Mouse (Mus musculus): ENCODE measurements around the gene Hecw2. TPM values are rescaled to one million over a fixed set of nuclear protein-coding genes. Genes with fewer than 3 reads are reported as not detected.

Hecw2 gene
- polyA plus RNA-seq, 1 experiment from 2014 or later: 7.7 TPM

- Histone ChIP-seq H3K27me3 (replicated peaks) (no peaks in the 10 kb centered on the region), H3K9ac (no peak overlapping the region), H3K4me3 (no peak overlapping the region), H3K4me1 (no peaks in the 10 kb centered on the region), H3K4me2 (no peak overlapping the region), H3K9me3 (no peaks in the 10 kb centered on the region), H3K27ac (no peak overlapping the region), H3K36me3 (replicated peaks) (peaks cover 3% of the 10 kb centered on the region; the same call in 1 of the 2 replicates)
- 91% methylated on average over 5 of the region's 5 CpGs for WGBS
- no peak for ATAC-seq (replicated peaks)
Measured at GRCm38 (mm10) chr1:53830286-53830685, 364.7 kb downstream of the Hecw2 start.

DNA sequence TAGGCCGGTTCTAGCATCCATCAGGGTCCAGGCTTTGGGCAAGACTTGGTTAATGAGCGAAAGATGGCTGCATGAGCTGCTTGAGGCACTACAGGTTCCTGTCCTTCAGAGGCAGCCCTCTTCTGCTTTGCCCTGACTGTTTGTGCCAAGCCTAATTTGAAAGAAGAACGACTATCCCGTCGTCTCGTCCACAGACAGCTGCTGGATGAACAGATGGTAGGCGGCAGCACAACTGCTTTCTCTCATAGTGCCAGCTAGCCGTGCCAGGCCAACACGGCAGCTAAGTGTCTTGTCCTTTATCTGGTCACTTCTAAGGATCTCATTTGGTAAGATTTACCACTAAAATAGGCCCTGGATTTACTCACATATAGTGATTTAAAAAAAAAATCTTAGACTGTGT is 365.9 kb downstream of the Hecw2 start:
- peaks cover 3% of the 10 kb centered on the region for H3K4me1 ChIP-seq
- no peak overlapping the region for H3K27ac ChIP-seq
- no peak overlapping the region for H3K4me2 ChIP-seq
- peaks cover 3% of the 10 kb centered on the region; the same call in 1 of the 2 replicates for H3K36me3 ChIP-seq (replicated peaks)
- H3K4me3 ChIP-seq: no peak overlapping the region
- H3K9ac ChIP-seq: no peak overlapping the region
- H3K9me3 ChIP-seq: no peaks in the 10 kb centered on the region
- WGBS: 66% methylated on average over 9 of the region's 9 CpGs
- 0 out of 2 replicates have a peak, but pooled peaks have one; percentile 24 for ATAC-seq (replicated peaks)
- H3K27me3 ChIP-seq (replicated peaks): no peaks in the 10 kb centered on the region

- peaks cover 12% of the 10 kb centered on the region for H3K4me1 ChIP-seq
- H3K4me3 ChIP-seq: no peak overlapping the region
- no peak overlapping the region for H3K27ac ChIP-seq
- ATAC-seq (replicated peaks): peak; percentile 32; the same call in 1 of the 2 replicates
- H3K9me3 ChIP-seq: no peaks in the 10 kb centered on the region
- H3K36me3 ChIP-seq (replicated peaks): no peaks in the 10 kb centered on the region
- no peak overlapping the region for H3K9ac ChIP-seq
- WGBS: 72% methylated on average over 9 of the region's 9 CpGs
- no peaks in the 10 kb centered on the region for H3K27me3 ChIP-seq (replicated peaks)
- H3K4me2 ChIP-seq: no peak overlapping the region
Measured at GRCm38 (mm10) chr1:53824446-53825337, 370.3 kb downstream of the Hecw2 start.

GRCm38 (mm10) chr1:53823687-53824445 is 371.1 kb downstream of the Hecw2 start:
- H3K4me2 ChIP-seq: peak overlapping the region; percentile 31
- ATAC-seq (replicated peaks): peak; percentile 95
- peaks cover 12% of the 10 kb centered on the region for H3K4me1 ChIP-seq
- H3K27ac ChIP-seq: no peak overlapping the region
- H3K4me3 ChIP-seq: no peak overlapping the region
- WGBS: 2% methylated on average over 10 of the region's 10 CpGs
- H3K36me3 ChIP-seq (replicated peaks): no peaks in the 10 kb centered on the region
- H3K27me3 ChIP-seq (replicated peaks): no peaks in the 10 kb centered on the region
- no peaks in the 10 kb centered on the region for H3K9me3 ChIP-seq
- H3K9ac ChIP-seq: no peak overlapping the region

GRCm38 (mm10) chr1:53821983-53822382 is 373.0 kb downstream of the Hecw2 start:
- H3K36me3 ChIP-seq (replicated peaks): no peaks in the 10 kb centered on the region
- H3K9me3 ChIP-seq: no peaks in the 10 kb centered on the region
- H3K27me3 ChIP-seq (replicated peaks): no peaks in the 10 kb centered on the region
- no peak overlapping the region for H3K4me2 ChIP-seq
- H3K4me1 ChIP-seq: peaks cover 12% of the 10 kb centered on the region
- no peak overlapping the region for H3K9ac ChIP-seq
- ATAC-seq (replicated peaks): no peak
- no peak overlapping the region for H3K4me3 ChIP-seq
- no peak overlapping the region for H3K27ac ChIP-seq

DNA sequence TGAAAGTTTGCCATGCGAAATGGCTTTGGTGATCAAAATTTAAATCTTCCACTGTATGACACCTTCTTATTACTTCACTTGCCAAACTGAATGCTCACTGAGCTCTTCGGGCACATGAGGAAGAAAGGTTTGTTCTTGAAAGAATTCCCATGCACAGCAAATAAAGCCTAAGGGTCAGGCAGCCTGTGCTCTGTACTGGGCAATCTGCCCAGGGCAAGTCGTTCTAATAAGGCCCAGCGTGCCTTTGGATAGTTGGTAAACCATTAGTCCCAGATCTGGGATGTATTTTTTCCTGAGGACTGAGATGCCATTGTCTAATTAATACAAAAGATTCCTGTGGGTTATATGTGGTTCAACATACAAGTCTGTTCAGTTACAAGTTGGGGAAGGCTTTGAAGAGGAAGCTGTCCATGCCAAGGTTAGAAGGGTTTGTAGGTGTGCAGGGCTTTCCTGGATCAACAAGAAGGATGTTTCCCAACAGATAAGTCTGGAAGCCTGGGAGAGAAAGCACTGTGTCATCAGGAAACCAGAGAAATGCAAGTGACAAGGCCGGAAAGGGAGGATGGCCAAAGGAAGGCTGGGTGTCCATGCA is 374.8 kb downstream of the Hecw2 start:
- no peak for ATAC-seq (replicated peaks)

DNA sequence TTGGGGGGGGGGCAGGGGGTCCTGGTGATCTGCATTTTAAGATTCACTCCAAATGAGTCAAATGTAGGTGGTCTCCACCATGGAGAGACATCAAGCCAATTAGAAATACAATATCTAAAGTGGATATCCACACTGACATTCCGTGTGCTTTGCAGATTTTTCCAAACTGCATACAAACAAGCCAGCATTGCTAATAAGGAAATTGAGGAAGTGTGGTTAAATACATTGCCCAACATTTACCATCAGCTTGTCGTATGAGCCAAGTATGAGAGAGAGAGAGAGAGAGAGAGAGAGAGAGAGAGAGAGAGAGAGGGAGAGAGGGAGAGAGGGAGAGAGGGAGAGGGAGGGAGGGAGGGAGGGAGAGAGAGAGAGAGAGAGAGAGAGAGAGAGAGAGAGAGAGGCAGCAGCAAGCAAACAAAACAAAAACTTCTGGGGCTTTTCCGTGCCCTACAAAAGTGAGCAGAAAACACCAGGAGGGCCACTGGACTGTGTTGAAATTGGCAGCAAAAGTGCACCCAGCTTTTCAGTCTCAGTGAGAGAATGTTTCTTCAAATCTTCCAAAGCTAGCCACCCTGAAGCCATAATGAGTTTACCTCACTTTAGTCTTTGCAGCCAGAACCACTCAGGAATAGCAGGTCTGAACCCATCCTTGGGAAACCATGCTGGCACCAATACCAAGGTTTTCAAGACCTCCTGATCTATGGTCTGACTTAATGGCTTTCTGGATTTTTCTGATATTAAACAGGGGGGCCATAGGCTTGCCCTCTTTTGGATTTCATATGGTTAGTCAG is 376.7 kb downstream of the Hecw2 start:
- no peak for ATAC-seq (replicated peaks)

More for the DNA sequence above, 374.8 kb downstream of the Hecw2 start:
- 66% methylated on average over 5 of the region's 5 CpGs for WGBS
- Histone ChIP-seq H3K4me1 (peaks cover 12% of the 10 kb centered on the region), H3K36me3 (replicated peaks) (no peaks in the 10 kb centered on the region), H3K27me3 (replicated peaks) (no peaks in the 10 kb centered on the region), H3K4me3 (no peak overlapping the region), H3K4me2 (no peak overlapping the region), H3K9me3 (no peaks in the 10 kb centered on the region), H3K27ac (no peak overlapping the region), H3K9ac (no peak overlapping the region)

GRCm38 (mm10) chr1:53816353-53816752 is 378.6 kb downstream of the Hecw2 start:
- Histone ChIP-seq H3K9ac (no peak overlapping the region), H3K27me3 (replicated peaks) (no peaks in the 10 kb centered on the region), H3K4me2 (no peak overlapping the region), H3K27ac (no peak overlapping the region), H3K36me3 (replicated peaks) (0 out of 2 replicates have a peak, but pooled peaks cover 5% of the 10 kb centered on the region), H3K4me3 (no peak overlapping the region), H3K4me1 (no peaks in the 10 kb centered on the region), H3K9me3 (no peaks in the 10 kb centered on the region)
- WGBS: 85% methylated on average over 2 of the region's 2 CpGs
- no peak for ATAC-seq (replicated peaks)

More for the DNA sequence above, 376.7 kb downstream of the Hecw2 start:
- H3K9ac ChIP-seq: no peak overlapping the region
- H3K27me3 ChIP-seq (replicated peaks): no peaks in the 10 kb centered on the region
- H3K4me1 ChIP-seq: peaks cover under 1% of the 10 kb centered on the region
- 48% methylated on average over 3 of the region's 3 CpGs for WGBS
- no peak overlapping the region for H3K4me2 ChIP-seq
- no peaks in the 10 kb centered on the region for H3K36me3 ChIP-seq (replicated peaks)
- H3K4me3 ChIP-seq: no peak overlapping the region
- no peaks in the 10 kb centered on the region for H3K9me3 ChIP-seq
- H3K27ac ChIP-seq: no peak overlapping the region

DNA sequence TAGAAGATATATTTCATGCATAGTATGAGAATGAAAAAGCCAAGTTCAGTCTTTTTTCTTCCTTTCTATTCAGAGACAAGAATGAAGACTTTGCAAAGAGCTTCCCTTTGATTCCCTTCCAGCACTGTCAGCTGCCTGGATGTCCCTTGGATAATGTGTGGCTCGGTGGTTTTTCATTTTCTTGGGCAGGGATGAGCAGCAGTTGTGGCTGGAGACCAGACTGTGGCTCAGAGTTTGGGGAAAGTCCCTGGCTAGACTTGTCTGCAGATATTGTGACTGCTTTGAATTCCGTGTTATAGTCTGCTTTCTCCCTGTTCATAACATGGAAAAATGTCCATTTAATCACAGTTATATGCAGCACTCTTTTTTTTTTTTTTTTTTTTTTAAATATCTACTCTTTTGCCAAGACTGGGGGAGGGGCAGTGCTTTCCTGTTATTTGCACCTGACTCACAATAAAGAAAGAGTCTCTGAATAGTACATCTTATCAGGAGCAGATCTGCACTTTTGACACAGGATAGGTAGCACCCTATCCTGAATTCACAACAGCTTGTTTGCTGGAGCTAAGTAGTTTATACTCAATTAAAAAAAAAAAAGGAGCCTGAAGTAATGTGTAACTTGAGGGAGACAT is 380.8 kb downstream of the Hecw2 start:
- WGBS: 54% methylated on average over 2 of the region's 2 CpGs
- no peak overlapping the region for H3K27ac ChIP-seq
- H3K36me3 ChIP-seq (replicated peaks): 0 out of 2 replicates have a peak, but pooled peaks cover 5% of the 10 kb centered on the region

GRCm38 (mm10) chr1:53811919-53812318 is 383.0 kb downstream of the Hecw2 start:
- no peaks in the 10 kb centered on the region for H3K9me3 ChIP-seq
- 84% methylated on average over 4 of the region's 4 CpGs for WGBS
- H3K4me2 ChIP-seq: no peak overlapping the region
- H3K4me1 ChIP-seq: no peaks in the 10 kb centered on the region
- no peak overlapping the region for H3K27ac ChIP-seq
- H3K4me3 ChIP-seq: no peak overlapping the region
- H3K9ac ChIP-seq: no peak overlapping the region
- H3K27me3 ChIP-seq (replicated peaks): no peaks in the 10 kb centered on the region
- H3K36me3 ChIP-seq (replicated peaks): 0 out of 2 replicates have a peak, but pooled peaks cover 5% of the 10 kb centered on the region
- ATAC-seq (replicated peaks): no peak

More for the DNA sequence above, 380.8 kb downstream of the Hecw2 start:
- no peaks in the 10 kb centered on the region for H3K9me3 ChIP-seq
- H3K4me2 ChIP-seq: no peak overlapping the region
- ATAC-seq (replicated peaks): no peak
- no peaks in the 10 kb centered on the region for H3K27me3 ChIP-seq (replicated peaks)
- no peak overlapping the region for H3K9ac ChIP-seq
- no peaks in the 10 kb centered on the region for H3K4me1 ChIP-seq
- no peak overlapping the region for H3K4me3 ChIP-seq

GRCm38 (mm10) chr1:53808229-53808628 is 386.7 kb downstream of the Hecw2 start:
- no peak for ATAC-seq (replicated peaks)
- Histone ChIP-seq H3K9me3 (no peaks in the 10 kb centered on the region), H3K27me3 (replicated peaks) (no peaks in the 10 kb centered on the region), H3K4me1 (no peaks in the 10 kb centered on the region), H3K27ac (no peak overlapping the region), H3K4me3 (no peak overlapping the region), H3K4me2 (no peak overlapping the region), H3K9ac (no peak overlapping the region), H3K36me3 (replicated peaks) (0 out of 2 replicates have a peak, but pooled peaks cover 5% of the 10 kb centered on the region)
- 83% methylated on average over 2 of the region's 2 CpGs for WGBS

Data from midbrain, embryonic 15.5 days (tissue).